Mouse (Mus musculus): ENCODE measurements at regions not wholly inside any gene's neighbourhood (a gene's known extent, or its start where the extent isn't known, plus 50 kb on each side); places are given as distances from the start of the nearest gene placed in this dataset.

DNA sequence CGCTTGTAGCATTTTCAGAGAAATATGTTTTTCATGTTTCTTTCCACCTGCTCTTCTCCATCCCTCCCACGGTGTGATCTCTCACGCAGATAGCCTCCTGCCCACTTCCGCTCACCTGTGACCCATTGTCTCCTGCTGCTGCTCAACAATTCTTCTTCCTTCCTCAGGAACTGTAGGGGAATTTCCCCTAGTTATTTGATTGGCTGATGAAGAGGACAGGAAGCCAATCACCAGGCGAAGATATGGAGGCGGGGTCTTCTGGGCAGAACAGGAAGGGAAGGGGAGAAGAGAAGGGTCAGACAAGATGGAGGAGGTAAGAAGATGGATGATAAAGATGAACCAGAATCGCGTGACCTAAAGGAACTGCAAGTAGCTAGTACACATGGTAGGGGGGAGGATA is 80.1 kb upstream of the Cand1 start:
- Histone ChIP-seq H3K79me2 (ENCODE audit: control insufficient read depth, insufficient read depth) (no peaks in the 10 kb centered on the region), H3K4me3 (no peak overlapping the region), H3K36me3 (ENCODE audit: control insufficient read depth, insufficient read depth) (no peaks in the 10 kb centered on the region), H3K27me3 (ENCODE audit: control insufficient read depth, insufficient read depth, insufficient read length) (no peaks in the 10 kb centered on the region), H3ac (ENCODE audit: control insufficient read depth, insufficient read length) (no peak overlapping the region), H3K4me2 (ENCODE audit: low read depth) (no peak overlapping the region)
- TF ChIP-seq USF1 (IDR thresholded peaks at IDR 0.05; ENCODE audit: low read depth) (no peak), SRF (IDR thresholded peaks at IDR 0.05; ENCODE audit: control insufficient read depth, insufficient read length, low read depth) (no peak), REST (IDR thresholded peaks at IDR 0.05; ENCODE audit: insufficient read depth, insufficient read length) (no peak), TCF3 (IDR thresholded peaks at IDR 0.05; ENCODE audit: insufficient read length, low read depth) (no peak), MYOG (IDR thresholded peaks at IDR 0.05; ENCODE audit: control insufficient read depth in 1 of 3, insufficient read depth in 1 of 3, insufficient read length in 2 of 3, low read depth in 2 of 3) (no peak), MAX (IDR thresholded peaks at IDR 0.05; ENCODE audit: low read depth) (no peak), MYOD1 (IDR thresholded peaks at IDR 0.05; ENCODE audit: control insufficient read depth in 1 of 3, insufficient read length in 2 of 3, low read depth in 2 of 3) (no peak), POLR2AphosphoS2 (IDR thresholded peaks at IDR 0.05; ENCODE audit: insufficient read length, low read depth) (no peak), CEBPB (IDR thresholded peaks at IDR 0.05; ENCODE audit: insufficient read depth, poor library complexity, severe bottlenecking) (no peak), POLR2A (IDR thresholded peaks at IDR 0.05; ENCODE audit: insufficient read length, low read depth) (no peak), TCF12 (IDR thresholded peaks at IDR 0.05; ENCODE audit: insufficient read depth, poor library complexity, severe bottlenecking) (no peak), E2F4 (IDR thresholded peaks at IDR 0.05; ENCODE audit: insufficient read depth) (no peak)

- Histone ChIP-seq H3K4me2 (ENCODE audit: low read depth) (no peak overlapping the region), H3K27me3 (ENCODE audit: control insufficient read depth, insufficient read depth, insufficient read length) (no peaks in the 10 kb centered on the region), H3K79me2 (ENCODE audit: control insufficient read depth, insufficient read depth) (no peaks in the 10 kb centered on the region), H3K36me3 (ENCODE audit: control insufficient read depth, insufficient read depth) (no peaks in the 10 kb centered on the region), H3ac (ENCODE audit: control insufficient read depth, insufficient read length) (no peak overlapping the region), H3K4me3 (no peak overlapping the region)
- TF ChIP-seq MYOG (IDR thresholded peaks at IDR 0.05; ENCODE audit: control insufficient read depth in 1 of 3, insufficient read depth in 1 of 3, insufficient read length in 2 of 3, low read depth in 2 of 3), result no peak
- TF ChIP-seq POLR2AphosphoS2 (IDR thresholded peaks at IDR 0.05; ENCODE audit: insufficient read length, low read depth), result no peak
These were observed 78.6 kb upstream of the Cand1 start for GRCm38 (mm10) chr10:119318416-119318815.

- Histone ChIP-seq H3K4me3 (no peak overlapping the region), H3K79me2 (ENCODE audit: control insufficient read depth, insufficient read depth) (no peaks in the 10 kb centered on the region), H3K36me3 (ENCODE audit: control insufficient read depth, insufficient read depth) (no peaks in the 10 kb centered on the region), H3K27me3 (ENCODE audit: control insufficient read depth, insufficient read depth, insufficient read length) (no peaks in the 10 kb centered on the region), H3K4me2 (ENCODE audit: low read depth) (no peak overlapping the region), H3ac (ENCODE audit: control insufficient read depth, insufficient read length) (no peak overlapping the region)
- no peak for TF ChIP-seq TCF3 (IDR thresholded peaks at IDR 0.05; ENCODE audit: insufficient read length, low read depth)
- no peak for TF ChIP-seq POLR2A (IDR thresholded peaks at IDR 0.05; ENCODE audit: insufficient read length, low read depth)
- no peak for TF ChIP-seq MYOD1 (IDR thresholded peaks at IDR 0.05; ENCODE audit: control insufficient read depth in 1 of 3, insufficient read length in 2 of 3, low read depth in 2 of 3)
- TF ChIP-seq REST (IDR thresholded peaks at IDR 0.05; ENCODE audit: insufficient read depth, insufficient read length), result no peak
- TF ChIP-seq SRF (IDR thresholded peaks at IDR 0.05; ENCODE audit: control insufficient read depth, insufficient read length, low read depth), result no peak
- no peak for TF ChIP-seq POLR2AphosphoS2 (IDR thresholded peaks at IDR 0.05; ENCODE audit: insufficient read length, low read depth)
- TF ChIP-seq USF1 (IDR thresholded peaks at IDR 0.05; ENCODE audit: low read depth), result no peak
- TF ChIP-seq MYOG (IDR thresholded peaks at IDR 0.05; ENCODE audit: control insufficient read depth in 1 of 3, insufficient read depth in 1 of 3, insufficient read length in 2 of 3, low read depth in 2 of 3), result no peak
- TF ChIP-seq MAX (IDR thresholded peaks at IDR 0.05; ENCODE audit: low read depth), result no peak
- TF ChIP-seq TCF12 (IDR thresholded peaks at IDR 0.05; ENCODE audit: insufficient read depth, poor library complexity, severe bottlenecking), result no peak
- TF ChIP-seq E2F4 (IDR thresholded peaks at IDR 0.05; ENCODE audit: insufficient read depth), result no peak
- TF ChIP-seq CEBPB (IDR thresholded peaks at IDR 0.05; ENCODE audit: insufficient read depth, poor library complexity, severe bottlenecking), result no peak
These were observed 71.7 kb upstream of the Cand1 start for GRCm38 (mm10) chr10:119311578-119311977.

DNA sequence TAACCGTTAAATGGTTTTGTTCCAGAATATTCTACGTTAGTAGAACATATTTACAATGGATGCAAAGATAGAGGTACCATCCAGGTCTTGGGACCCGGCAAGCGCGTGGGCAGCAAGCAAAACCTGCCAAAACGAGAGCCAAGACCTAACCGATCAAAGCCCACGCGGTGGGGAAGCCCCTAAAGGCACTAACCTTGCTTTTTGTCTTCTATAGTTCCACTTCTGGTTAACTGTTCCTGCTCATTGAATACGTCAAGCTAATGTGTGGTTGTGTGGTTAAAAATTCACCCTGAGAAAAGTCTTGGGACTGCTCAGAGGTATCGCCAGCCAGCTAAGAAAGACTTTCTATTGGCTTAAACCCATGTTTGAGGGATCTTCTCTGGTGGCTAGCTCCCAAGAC is 55.9 kb upstream of the Cand1 start:
- Histone ChIP-seq H3K27me3 (ENCODE audit: control insufficient read depth, insufficient read depth, insufficient read length) (no peaks in the 10 kb centered on the region), H3K4me2 (ENCODE audit: low read depth) (no peak overlapping the region), H3K4me3 (no peak overlapping the region), H3K36me3 (ENCODE audit: control insufficient read depth, insufficient read depth) (no peaks in the 10 kb centered on the region), H3K79me2 (ENCODE audit: control insufficient read depth, insufficient read depth) (no peaks in the 10 kb centered on the region), H3ac (ENCODE audit: control insufficient read depth, insufficient read length) (no peak overlapping the region)
- TF ChIP-seq SRF (IDR thresholded peaks at IDR 0.05; ENCODE audit: control insufficient read depth, insufficient read length, low read depth) (no peak), USF1 (IDR thresholded peaks at IDR 0.05; ENCODE audit: low read depth) (no peak), MYOG (IDR thresholded peaks at IDR 0.05; ENCODE audit: control insufficient read depth in 1 of 3, insufficient read depth in 1 of 3, insufficient read length in 2 of 3, low read depth in 2 of 3) (no peak), REST (IDR thresholded peaks at IDR 0.05; ENCODE audit: insufficient read depth, insufficient read length) (no peak), E2F4 (IDR thresholded peaks at IDR 0.05; ENCODE audit: insufficient read depth) (no peak), POLR2A (IDR thresholded peaks at IDR 0.05; ENCODE audit: insufficient read length, low read depth) (no peak), MYOD1 (IDR thresholded peaks at IDR 0.05; ENCODE audit: control insufficient read depth in 1 of 3, insufficient read length in 2 of 3, low read depth in 2 of 3) (no peak), TCF3 (IDR thresholded peaks at IDR 0.05; ENCODE audit: insufficient read length, low read depth) (no peak), TCF12 (IDR thresholded peaks at IDR 0.05; ENCODE audit: insufficient read depth, poor library complexity, severe bottlenecking) (no peak), POLR2AphosphoS2 (IDR thresholded peaks at IDR 0.05; ENCODE audit: insufficient read length, low read depth) (no peak), MAX (IDR thresholded peaks at IDR 0.05; ENCODE audit: low read depth) (no peak), CEBPB (IDR thresholded peaks at IDR 0.05; ENCODE audit: insufficient read depth, poor library complexity, severe bottlenecking) (no peak)

Data from myocyte (in vitro differentiated cells).